Mouse (Mus musculus) layer of hippocampus, adult 8-10 months (tissue): Measurements from ENCODE around the gene Dcxr. TPM values are rescaled to one million over a fixed set of nuclear protein-coding genes. Genes with fewer than 3 reads are reported as not detected.
"Not testable (repeated sequence)": the region's sequence is repeated elsewhere in the genome, so short reads cannot be mapped to it uniquely, and the experiment has no call there.

Experiments
- DNase-seq, 2 experiments: peaks; one replicate each; pipeline ENCODE4 v3.0.0; 2022; ENCODE audit warnings: low spot score in 2 of 2
- total RNA-seq, 4 experiments: library from RNA; stranded (reverse); gene quantifications; 2 replicates each; pipeline ENCODE4 v1.2.4; 2022

Dcxr gene
- total RNA-seq, 4 experiments from 2014 or later, result 8.7 to 21.6 (median 14.5) TPM

DNA sequence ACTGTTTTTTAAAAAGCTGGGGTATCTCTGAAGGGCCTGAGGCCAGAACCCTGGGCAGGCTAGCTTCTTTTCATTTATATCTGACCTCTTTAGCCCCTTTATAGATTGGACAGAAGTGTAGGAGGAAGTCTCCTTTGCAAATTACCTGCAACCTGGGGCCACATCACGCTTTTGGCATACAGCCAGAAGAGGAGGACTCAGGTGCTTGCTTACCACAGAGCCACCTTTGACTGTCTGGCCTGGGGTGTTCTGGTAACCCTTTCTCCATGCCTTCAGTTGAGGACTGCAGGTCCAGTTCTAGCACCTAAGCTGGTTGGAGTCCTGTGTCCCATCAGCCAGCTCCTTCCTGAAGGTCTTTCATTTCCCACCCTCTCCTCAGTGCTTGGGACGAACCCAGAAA is 17.5 kb downstream of the Dcxr start:
- DNase-seq, result no peak

GRCm38 (mm10) chr11:120707969-120708368 is 19.1 kb downstream of the Dcxr start:
- no peak for DNase-seq

DNA sequence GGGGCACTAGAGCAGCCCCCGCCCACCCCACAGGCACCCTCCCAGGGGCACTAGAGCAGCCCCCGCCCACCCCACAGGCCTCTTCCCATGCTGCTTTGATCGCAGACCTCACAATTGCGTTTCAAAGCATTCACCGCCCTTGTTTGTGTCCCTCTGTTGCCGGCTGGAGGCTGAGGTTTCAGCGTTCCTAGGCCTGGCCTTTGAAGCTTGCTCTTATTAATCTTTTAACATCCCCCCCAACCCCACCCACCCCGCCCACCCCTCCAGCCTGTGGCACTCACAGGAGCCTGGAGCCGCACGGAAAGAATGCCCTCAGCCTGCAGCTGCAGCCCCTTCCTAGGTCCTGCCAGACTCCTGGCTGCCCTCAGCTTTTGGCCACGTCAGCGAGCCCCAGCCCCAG is 19.9 kb downstream of the Dcxr start:
- no peak for DNase-seq

GRCm38 (mm10) chr11:120706120-120706519 is 21.0 kb downstream of the Dcxr start:
- no peak for DNase-seq

GRCm38 (mm10) chr11:120704486-120705325 is 22.4 kb downstream of the Dcxr start:
- no peak for DNase-seq

DNA sequence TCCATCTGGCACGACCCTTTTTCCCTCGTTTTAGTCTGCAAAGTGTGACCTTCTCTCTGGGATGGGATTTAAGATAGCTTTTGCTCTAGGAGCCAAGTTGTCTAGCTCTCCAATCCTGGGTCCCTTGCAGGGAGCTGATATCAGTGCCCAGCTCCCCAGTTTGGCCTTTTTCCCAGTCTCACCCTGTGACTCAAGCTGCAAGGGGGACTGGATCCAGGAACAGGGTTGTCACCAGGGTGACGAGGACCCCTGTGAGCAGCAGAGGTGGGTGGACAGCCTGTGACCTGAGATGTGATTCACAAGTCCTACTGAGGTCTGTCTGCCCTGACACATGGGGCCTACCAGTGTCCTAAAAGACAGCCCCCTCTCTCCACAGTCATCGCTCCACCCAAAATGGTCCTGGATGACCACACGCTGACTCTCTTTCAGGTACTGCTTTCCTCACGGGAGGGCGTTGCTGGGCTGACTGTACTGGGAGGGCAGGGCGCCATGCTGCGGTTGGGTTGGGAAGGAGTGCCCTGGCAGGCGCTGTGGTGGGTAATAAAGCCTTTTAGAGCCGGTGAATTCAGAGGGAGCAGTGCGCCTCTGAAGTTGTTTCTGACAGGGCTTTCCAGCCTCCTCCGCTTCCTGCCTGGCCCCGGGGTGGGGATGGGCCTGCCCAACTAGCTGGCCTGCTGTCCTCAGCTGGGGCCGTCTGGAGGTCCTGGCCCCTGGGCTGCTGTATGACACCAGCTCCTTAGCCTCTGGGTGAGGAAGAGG is 23.2 kb downstream of the Dcxr start:
- no peak for DNase-seq

GRCm38 (mm10) chr11:120697741-120698140 is 29.3 kb downstream of the Dcxr start:
- DNase-seq, result no peak

DNA sequence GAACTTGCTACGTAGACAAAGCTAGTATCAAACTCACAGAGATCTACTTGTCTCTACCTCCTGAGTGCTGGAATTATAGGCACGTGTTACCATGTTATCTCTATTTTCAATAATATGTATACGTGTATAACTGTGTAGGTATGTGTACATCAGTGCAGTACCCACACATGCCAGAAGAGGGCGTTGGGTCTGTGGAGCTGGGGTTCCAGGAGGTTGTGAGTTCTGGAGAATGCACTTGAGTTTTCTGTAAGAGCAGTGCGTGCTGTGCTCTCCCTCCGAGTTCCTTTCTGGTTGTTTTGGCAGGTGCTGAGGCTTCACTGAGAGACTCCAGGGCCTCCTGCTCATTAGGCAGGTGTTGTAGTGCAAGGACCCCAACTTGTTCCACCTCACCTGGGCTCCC is 30.5 kb downstream of the Dcxr start:
- no peak for DNase-seq

GRCm38 (mm10) chr11:120695641-120696040 is 31.4 kb downstream of the Dcxr start:
- no peak for DNase-seq

DNA sequence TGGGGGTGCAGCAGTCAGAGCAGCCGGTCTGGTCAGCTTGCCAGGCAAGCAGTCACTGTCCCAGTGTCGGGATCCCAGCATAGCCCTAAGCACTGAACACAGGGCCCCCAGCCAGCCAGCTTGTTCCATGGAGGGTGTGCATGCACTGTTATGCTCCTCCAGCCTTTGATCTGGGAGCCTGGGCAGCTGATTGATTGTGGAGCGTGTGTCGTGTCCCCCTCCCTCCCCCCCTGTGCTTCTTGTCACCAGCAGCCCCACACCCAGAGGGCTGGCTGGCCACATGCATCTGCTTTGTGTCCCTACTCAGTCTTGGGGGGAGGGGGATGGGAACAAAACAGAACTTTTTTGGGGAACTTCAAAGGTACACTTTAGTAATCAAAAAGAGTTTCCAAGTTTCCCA is 31.9 kb downstream of the Dcxr start:
- DNase-seq, result no peak

GRCm38 (mm10) chr11:120693461-120693860 is 33.6 kb downstream of the Dcxr start:
- no peak for DNase-seq

DNA sequence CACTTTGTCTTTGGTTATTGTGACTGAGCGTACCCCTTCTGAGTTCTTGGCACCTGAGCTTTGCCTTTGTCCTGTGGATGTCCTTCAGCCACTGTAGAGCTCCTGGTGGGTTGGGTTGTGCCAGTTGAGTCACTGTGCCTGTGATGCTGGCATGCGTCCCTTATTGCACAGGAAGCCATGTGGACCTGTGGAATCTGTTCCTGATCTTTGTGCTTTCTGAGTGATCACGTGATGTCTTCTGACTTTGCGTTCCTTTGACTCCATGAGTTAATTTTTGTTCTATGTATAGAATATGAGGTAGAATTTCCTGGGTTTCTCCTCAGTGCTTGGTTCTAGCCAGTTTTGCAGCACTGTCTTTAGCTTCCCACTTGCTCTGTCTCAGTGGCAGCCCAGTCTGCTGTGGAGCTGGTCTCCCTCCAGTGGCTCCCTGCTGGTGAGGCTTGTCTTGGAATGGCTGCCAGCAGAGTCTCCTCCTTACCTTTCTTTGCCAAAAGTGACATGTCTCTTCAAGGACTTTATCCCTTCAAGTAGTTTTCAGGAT is 34.5 kb downstream of the Dcxr start:
- DNase-seq, result peak in 1 of 2 experiments; percentile 39

DNA sequence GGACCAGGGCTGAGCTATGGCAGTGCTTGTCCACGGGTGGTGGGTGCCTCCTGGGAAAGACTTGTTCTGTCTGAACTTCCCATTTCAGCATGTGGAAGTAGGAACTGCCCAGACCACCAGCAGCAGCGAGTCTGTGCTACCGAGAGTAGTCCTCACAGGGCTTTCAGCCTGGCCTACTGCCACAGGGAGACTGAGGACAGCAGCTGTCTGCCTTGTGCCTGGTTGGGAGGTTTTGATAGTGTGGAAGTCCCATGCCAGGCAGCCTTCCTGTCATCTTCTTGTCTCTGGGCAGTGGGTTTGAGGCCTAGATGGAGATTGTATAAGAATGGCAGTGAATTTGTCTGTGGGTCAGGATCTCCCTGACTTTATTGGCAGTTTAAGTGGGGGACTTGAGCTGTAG is 37.7 kb downstream of the Dcxr start:
- no peak for DNase-seq

GRCm38 (mm10) chr11:120686650-120687272 is 40.3 kb downstream of the Dcxr start:
- DNase-seq, result no peak

DNA sequence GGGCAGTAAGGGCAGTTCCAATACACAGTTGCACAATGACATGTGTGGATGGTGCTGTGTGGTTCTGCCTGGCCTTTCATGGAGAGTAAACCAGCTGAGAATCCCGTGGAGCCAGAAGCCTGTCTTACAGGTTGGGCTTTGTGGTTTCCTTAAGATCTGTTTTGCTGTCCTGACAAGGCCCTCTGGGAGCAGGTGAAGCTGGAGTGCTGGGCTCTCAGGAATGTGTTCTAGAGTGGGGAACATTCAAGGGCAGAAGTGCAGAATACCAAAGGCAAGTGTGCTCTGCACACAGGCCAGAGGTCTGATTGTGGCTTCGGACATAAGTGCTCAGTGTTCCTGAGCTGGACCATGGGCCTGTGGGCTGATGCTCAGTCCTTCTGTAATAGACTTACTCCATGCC is 42.4 kb downstream of the Dcxr start:
- DNase-seq, result no peak

GRCm38 (mm10) chr11:120684086-120684485 is 43.0 kb downstream of the Dcxr start:
- no peak for DNase-seq

- no peak for DNase-seq
Observed at GRCm38 (mm10) chr11:120683536-120683935, 43.5 kb downstream of the Dcxr start.

DNA sequence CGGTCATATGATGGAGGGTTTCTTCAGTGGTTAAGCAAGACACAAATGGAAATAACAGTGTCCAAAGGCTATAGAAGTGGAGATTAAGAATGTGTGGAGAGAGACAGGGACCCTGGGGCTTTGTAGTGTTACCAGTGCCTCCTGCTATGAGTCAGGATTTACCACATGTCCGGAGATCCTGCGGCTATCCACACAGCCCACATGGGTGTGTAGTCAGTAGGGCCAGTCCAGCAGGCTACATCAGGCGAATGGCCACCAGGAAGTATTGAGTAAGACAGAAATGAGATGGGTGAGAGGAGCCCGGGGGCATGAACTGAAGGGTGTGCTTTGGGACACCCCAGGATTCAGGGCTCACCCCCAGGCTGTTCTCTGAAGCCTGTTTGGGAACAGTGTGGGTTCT is 44.4 kb downstream of the Dcxr start:
- no peak for DNase-seq

- DNase-seq, result no peak
Observed at GRCm38 (mm10) chr11:120679909-120680308, 47.2 kb downstream of the Dcxr start.

GRCm38 (mm10) chr11:120676951-120677350 is 50.1 kb downstream of the Dcxr start:
- DNase-seq, result no peak

GRCm38 (mm10) chr11:120675875-120676274 is 51.2 kb downstream of the Dcxr start:
- DNase-seq, result not testable (repeated sequence)
